Mouse (Mus musculus) MEL (cell line): ENCODE measurements around the gene Clic4. TPM values are rescaled to one million over a fixed set of nuclear protein-coding genes. Genes with fewer than 3 reads are reported as not detected.

Source experiments
- DNase-seq: peaks from one replicate; pipeline ENCODE4 v3.0.0; 2011; ENCODE audit warnings: low read depth, low spot score
- H3K27ac ChIP-seq: 2 replicates; pipeline ENCODE4 v1.5.1; 2012; ENCODE audit warnings: low read depth, mild to moderate bottlenecking, control low read depth, low read length, moderate library complexity; ENCODE audit not compliant: control insufficient read depth
- H3K27me3 ChIP-seq, 2 experiments: fragments of 150-350 bp in 1 of 2; sonication (generic) in 1 of 2; 2 replicates each; pipeline ENCODE4 v1.6.1; 2012; ENCODE audit warnings: low read length in 2 of 2, mild to moderate bottlenecking in 2 of 2, improper control_type of control experiment in 1 of 2, moderate library complexity in 1 of 2; ENCODE audit not compliant: insufficient read depth in 2 of 2, control insufficient read depth in 1 of 2
- H3K36me3 ChIP-seq, 2 experiments: 2 replicates each; pipeline ENCODE4 v1.6.1; 2012 to 2014; ENCODE audit warnings: low read length in 2 of 2, improper control_type of control experiment in 1 of 2, inconsistent platforms in 1 of 2, mild to moderate bottlenecking in 1 of 2; ENCODE audit not compliant: insufficient read depth in 2 of 2, control insufficient read depth in 1 of 2
- H3K4me1 ChIP-seq, 2 experiments: fragments of 150-350 bp in 1 of 2; sonication (generic) in 1 of 2; 2 replicates each; pipeline ENCODE4 v1.6.1; 2012; ENCODE audit warnings: low read length in 2 of 2, improper control_type of control experiment in 1 of 2, mild to moderate bottlenecking in 1 of 2; ENCODE audit not compliant: insufficient read depth in 2 of 2, control insufficient read depth in 1 of 2
- H3K4me3 ChIP-seq, 2 experiments: fragments of 150-350 bp in 1 of 2; sonication (generic) in 1 of 2; 2 replicates each; pipeline ENCODE4 v1.5.1; 2012; ENCODE audit warnings: low read depth in 2 of 2, low read length in 2 of 2, mild to moderate bottlenecking in 2 of 2, moderate library complexity in 2 of 2, control low read depth in 1 of 2, improper control_type of control experiment in 1 of 2; ENCODE audit not compliant: control insufficient read depth in 1 of 2, insufficient read depth in 1 of 2
- H3K79me2 ChIP-seq: 2 replicates; pipeline ENCODE4 v1.6.1; 2012; ENCODE audit warnings: mild to moderate bottlenecking, low read length, moderate library complexity; ENCODE audit not compliant: control insufficient read depth, poor library complexity, insufficient read depth
- H3K9ac ChIP-seq: 2 replicates; pipeline ENCODE4 v1.6.1; 2012; ENCODE audit warnings: low read depth, mild to moderate bottlenecking, control low read depth, low read length, moderate library complexity; ENCODE audit not compliant: control insufficient read depth, poor library complexity, severe bottlenecking
- H3K9me3 ChIP-seq: fragments of 150-350 bp; sonication (generic); replicated peaks from 2 replicates; pipeline ENCODE4 v1.6.1; 2012; ENCODE audit warnings: mild to moderate bottlenecking, low read length, improper control_type of control experiment, moderate library complexity; ENCODE audit not compliant: insufficient read depth
- BHLHE40 ChIP-seq: IDR thresholded peaks from 2 replicates; pipeline ENCODE4 v1.6.1; 2012; ENCODE audit warnings: low read depth, mild to moderate bottlenecking, inconsistent platforms, low read length, improper control_type of control experiment, borderline replicate concordance
- CHD1 ChIP-seq: IDR thresholded peaks from 2 replicates; pipeline ENCODE4 v1.6.1; 2012; ENCODE audit warnings: low read depth, mild to moderate bottlenecking, inconsistent platforms, low read length, improper control_type of control experiment
- CTCF ChIP-seq, 3 experiments: IDR thresholded peaks in 2 of 3; conservative IDR thresholded peaks in 1 of 3; 2 replicates each; pipeline ENCODE4 v1.5.1; 2011 to 2012; ENCODE audit warnings: low read length in 3 of 3, low read depth in 2 of 3, mild to moderate bottlenecking in 2 of 3, improper control_type of control experiment in 1 of 3, inconsistent platforms in 1 of 3, mixed read lengths in 1 of 3, moderate library complexity in 1 of 3; ENCODE audit not compliant: control insufficient read depth in 1 of 3, insufficient read depth in 1 of 3, poor library complexity in 1 of 3, severe bottlenecking in 1 of 3
- EP300 ChIP-seq, 2 experiments: IDR thresholded peaks; 2 replicates each; pipeline ENCODE4 v1.6.1; 2011; ENCODE audit warnings: improper control_type of control experiment in 2 of 2, low read length in 2 of 2, low read depth in 1 of 2, mild to moderate bottlenecking in 1 of 2
- ETS1 ChIP-seq: IDR thresholded peaks from 2 replicates; pipeline ENCODE4 v1.6.1; 2012; ENCODE audit warnings: low read depth, mild to moderate bottlenecking, inconsistent platforms, low read length, improper control_type of control experiment, moderate library complexity
- GATA1 ChIP-seq: IDR thresholded peaks from 2 replicates; pipeline ENCODE4 v1.6.1; 2011; ENCODE audit warnings: low read depth, low read length, improper control_type of control experiment
- KAT2A ChIP-seq: conservative IDR thresholded peaks from 2 replicates; pipeline ENCODE4 v1.6.1; 2012; ENCODE audit warnings: low read depth, low read length, improper control_type of control experiment, inconsistent platforms
- MAX ChIP-seq: IDR thresholded peaks from 2 replicates; pipeline ENCODE4 v1.6.1; 2011; ENCODE audit warnings: low read length, improper control_type of control experiment
- MEF2A ChIP-seq: IDR thresholded peaks from 2 replicates; pipeline ENCODE4 v1.6.1; 2014; ENCODE audit warnings: low read depth, mild to moderate bottlenecking, inconsistent platforms, low read length, improper control_type of control experiment; ENCODE audit not compliant: poor library complexity, insufficient replicate concordance, severe bottlenecking; ENCODE audit errors: extremely low read depth
- MXI1 ChIP-seq: IDR thresholded peaks from 2 replicates; pipeline ENCODE4 v1.6.1; 2011; ENCODE audit warnings: mild to moderate bottlenecking, low read depth, low read length, improper control_type of control experiment
- MYB ChIP-seq: IDR thresholded peaks from 2 replicates; pipeline ENCODE4 v1.6.1; 2011; ENCODE audit warnings: mild to moderate bottlenecking, low read depth, low read length, improper control_type of control experiment
- MYC ChIP-seq: IDR thresholded peaks from 2 replicates; pipeline ENCODE4 v1.6.1; 2011; ENCODE audit warnings: low read depth, mild to moderate bottlenecking, low read length, improper control_type of control experiment, moderate library complexity
- NELFE ChIP-seq: IDR thresholded peaks from 2 replicates; pipeline ENCODE4 v1.6.1; 2011; ENCODE audit warnings: low read depth, low read length, improper control_type of control experiment
- POLR2A ChIP-seq, 2 experiments: IDR thresholded peaks; 2 replicates each; pipeline ENCODE4 v1.6.1; 2011 to 2012; ENCODE audit warnings: low read length in 2 of 2, mild to moderate bottlenecking in 2 of 2, control low read depth in 1 of 2, improper control_type of control experiment in 1 of 2, low read depth in 1 of 2, moderate library complexity in 1 of 2; ENCODE audit not compliant: control insufficient read depth in 1 of 2, insufficient read depth in 1 of 2, poor library complexity in 1 of 2
- POLR2AphosphoS5 ChIP-seq: IDR thresholded peaks from 2 replicates; pipeline ENCODE4 v1.6.1; 2012; ENCODE audit warnings: low read depth, borderline replicate concordance, mild to moderate bottlenecking, inconsistent platforms, low read length, moderate library complexity, mixed read lengths
- RCOR1 ChIP-seq: IDR thresholded peaks from 2 replicates; pipeline ENCODE4 v1.6.1; 2012; ENCODE audit warnings: low read depth, mild to moderate bottlenecking, inconsistent platforms, low read length, improper control_type of control experiment
- SIN3A ChIP-seq: IDR thresholded peaks from 2 replicates; pipeline ENCODE4 v1.6.1; 2012; ENCODE audit warnings: low read length, improper control_type of control experiment, inconsistent platforms
- SMC3 ChIP-seq: IDR thresholded peaks from 2 replicates; pipeline ENCODE4 v1.6.1; 2011; ENCODE audit warnings: low read depth, low read length, improper control_type of control experiment
- TBP ChIP-seq: IDR thresholded peaks from 2 replicates; pipeline ENCODE4 v1.8.0; 2011; ENCODE audit warnings: low read depth, low read length, improper control_type of control experiment
- TCF12 ChIP-seq: IDR thresholded peaks from 2 replicates; pipeline ENCODE4 v1.6.1; 2014; ENCODE audit warnings: low read depth, mild to moderate bottlenecking, inconsistent platforms, low read length, improper control_type of control experiment, moderate library complexity
- USF1 ChIP-seq: IDR thresholded peaks from 2 replicates; pipeline ENCODE4 v1.6.1; 2014; ENCODE audit warnings: low read depth, mild to moderate bottlenecking, inconsistent platforms, low read length, improper control_type of control experiment, moderate library complexity
- ZC3H11A ChIP-seq: IDR thresholded peaks from 2 replicates; pipeline ENCODE4 v1.6.1; 2012; ENCODE audit warnings: low read depth, mild to moderate bottlenecking, inconsistent platforms, low read length, improper control_type of control experiment
- ZKSCAN1 ChIP-seq: IDR thresholded peaks from 2 replicates; pipeline ENCODE4 v1.6.1; 2012; ENCODE audit warnings: low read depth, mild to moderate bottlenecking, inconsistent platforms, low read length, improper control_type of control experiment, moderate library complexity
- ZMIZ1 ChIP-seq: IDR thresholded peaks from 2 replicates; pipeline ENCODE4 v1.6.1; 2012; ENCODE audit warnings: low read depth, mild to moderate bottlenecking, inconsistent platforms, low read length, improper control_type of control experiment, moderate library complexity
- polyA plus RNA-seq, 2 experiments: library from polyadenylated mRNA; stranded (reverse) in 1 of 2; unstranded in 1 of 2; fragments of >175 nt in 1 of 2; fragments of >200 nt in 1 of 2; gene quantifications; 2 replicates each; pipeline versions ENCODE4 v1.2.1 to v1.2.4; 2012; ENCODE audit warnings: low replicate concordance in 2 of 2, low read depth in 1 of 2; ENCODE audit not compliant: insufficient read length in 2 of 2, insufficient read depth in 1 of 2, missing spikeins in 1 of 2
- total RNA-seq: library from RNA; depleted of rRNA; stranded (reverse); fragments of 300-350 nt; gene quantifications from 2 replicates; pipeline ENCODE4 v1.2.3, GENCODE M21; 2012

The Clic4 gene
- total and polyA plus RNA-seq, 3 experiments: 32.9 to 274 (median 83.8) TPM

- peak; percentile 34; the same call in 1 of the 2 replicates for TF ChIP-seq ETS1
- no peak for TF ChIP-seq KAT2A
- 0 out of 2 replicates have a peak, but pooled peaks have one; percentile 25 for TF ChIP-seq SIN3A
- no peak for TF ChIP-seq TCF12
- no peak for TF ChIP-seq NELFE
- TF ChIP-seq ZC3H11A: no peak
- TF ChIP-seq TBP: 0 out of 2 replicates have a peak, but pooled peaks have one; percentile 12
- TF ChIP-seq, all 39 proteins: peak for 3
- no peaks in the 10 kb centered on the region for H3K9me3 ChIP-seq
- H3K27ac ChIP-seq: peak overlapping the region; percentile 59
- peak; percentile 82 for DNase-seq
- peak overlapping the region; percentile 27 for H3K9ac ChIP-seq
- H3K4me1 ChIP-seq: peaks cover 9 to 20% of the 10 kb centered on the region in 2 experiments
- peaks cover 0 to 14% of the 10 kb centered on the region in 2 experiments; a peak in 2 of 4 replicates for H3K36me3 ChIP-seq
- H3K79me2 ChIP-seq: peaks cover 2% of the 10 kb centered on the region; the same call in 1 of the 2 replicates
- no peak overlapping the region for H3K4me3 ChIP-seq
- H3K27me3 ChIP-seq: no peaks in the 10 kb centered on the region
Observed at GRCm38 (mm10) chr4:135181819-135182218, 90.8 kb downstream of the Clic4 start.

GRCm38 (mm10) chr4:135179077-135179481 is 93.5 kb downstream of the Clic4 start:
- peaks cover 0 to 12% of the 10 kb centered on the region in 2 experiments; a peak in 2 of 4 replicates for H3K36me3 ChIP-seq
- H3K4me3 ChIP-seq: no peak overlapping the region
- peaks cover 7 to 19% of the 10 kb centered on the region in 2 experiments for H3K4me1 ChIP-seq
- no peaks in the 10 kb centered on the region for H3K9me3 ChIP-seq
- no peak overlapping the region for H3K9ac ChIP-seq
- peak; percentile 47 for DNase-seq
- H3K27ac ChIP-seq: no peak overlapping the region
- TF ChIP-seq CHD1: no peak
- peak; percentile 24; the same call in 1 of the 2 replicates for TF ChIP-seq USF1
- TF ChIP-seq CTCF (IDR thresholded peaks at IDR 0.05 in 2 of 3, conservative IDR thresholded peaks at IDR 0.05 in 1 of 3; ENCODE audit: control insufficient read depth in 1 of 3, insufficient read depth in 1 of 3, low read depth in 2 of 3, low read length in 3 of 3, poor library complexity in 1 of 3, severe bottlenecking in 1 of 3): peak; percentile 29 to 72 (median 33)
- TF ChIP-seq, all 39 proteins: peak for 2
- no peaks in the 10 kb centered on the region for H3K27me3 ChIP-seq
- H3K79me2 ChIP-seq: no peaks in the 10 kb centered on the region

GRCm38 (mm10) chr4:135177568-135177967 is 95.0 kb downstream of the Clic4 start:
- H3K36me3 ChIP-seq: peaks cover 0 to 8% of the 10 kb centered on the region in 2 experiments; a peak in 2 of 4 replicates
- no peak for DNase-seq
- H3K4me1 ChIP-seq: peaks cover 4 to 13% of the 10 kb centered on the region in 2 experiments
- no peak overlapping the region for H3K27ac ChIP-seq
- H3K27me3 ChIP-seq: no peaks in the 10 kb centered on the region
- TF ChIP-seq NELFE (no peak), POLR2AphosphoS5 (no peak), MAX (no peak), POLR2A (IDR thresholded peaks at IDR 0.05; ENCODE audit: control insufficient read depth in 1 of 2, insufficient read depth in 1 of 2, low read depth in 1 of 2, low read length in 2 of 2, poor library complexity in 1 of 2) (no peak), ZMIZ1 (no peak), CHD1 (no peak), SMC3 (no peak), MEF2A (no peak), RCOR1 (no peak), GATA1 (no peak), BHLHE40 (no peak), EP300 (IDR thresholded peaks at IDR 0.05; ENCODE audit: low read depth in 1 of 2, low read length in 2 of 2) (no peak), MYC (no peak), MYB (no peak), MXI1 (no peak), ZKSCAN1 (no peak)
- H3K9ac ChIP-seq: no peak overlapping the region
- no peaks in the 10 kb centered on the region for H3K79me2 ChIP-seq
- H3K9me3 ChIP-seq: no peaks in the 10 kb centered on the region
- no peak overlapping the region for H3K4me3 ChIP-seq
